Mouse (Mus musculus): ENCODE measurements around the gene Bhlha9. TPM values are rescaled to one million over a fixed set of nuclear protein-coding genes. Genes with fewer than 3 reads are reported as not detected.

Gene Bhlha9
- polyA plus RNA-seq, 1 experiment from 2014 or later: 0.47 TPM

DNA sequence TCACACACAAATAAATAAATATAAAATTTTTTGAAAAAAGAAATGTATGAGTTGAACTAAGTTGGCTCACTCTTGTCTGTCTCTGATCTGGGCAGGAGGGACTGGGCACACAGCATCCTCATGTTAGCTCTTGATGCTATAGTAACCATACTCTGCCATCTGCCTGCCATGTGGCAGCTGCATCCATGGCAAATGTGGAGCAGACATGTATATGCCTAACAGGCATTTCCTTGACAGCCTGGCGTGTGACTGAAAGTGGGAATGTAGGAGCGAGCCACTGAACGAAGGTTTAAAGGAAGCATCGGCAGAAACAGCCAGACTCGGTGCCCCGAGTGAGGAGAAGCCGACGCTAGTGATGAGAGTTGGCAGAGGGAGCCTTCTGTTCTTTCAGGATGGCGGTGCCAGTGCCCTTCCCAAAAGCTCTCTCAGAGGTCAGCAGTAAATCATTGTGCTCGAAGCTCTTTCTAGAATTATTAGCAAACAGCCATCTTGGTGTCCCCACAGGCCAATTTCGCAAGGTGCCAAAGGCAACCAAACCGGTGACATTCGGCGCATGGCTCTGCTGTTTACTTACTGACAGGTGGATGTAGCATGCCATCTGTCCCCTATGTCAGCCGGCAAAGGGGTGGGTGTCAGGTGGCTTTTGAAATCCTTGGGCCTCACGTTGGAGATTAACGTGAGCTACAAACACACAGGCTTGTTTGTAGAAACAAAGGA lies 32.8 kb upstream of the Bhlha9 start:
- WGBS: 66% methylated on average over 17 of the region's 17 CpGs
- DNase-seq (ENCODE audit: low spot score) (peak; percentile 84), ATAC-seq (peak; percentile 90)
- 0 out of 2 replicates have a peak, but pooled peaks cover 5% of the 10 kb centered on the region for H3K27me3 ChIP-seq (replicated peaks; ENCODE audit: control insufficient read depth, insufficient read depth, low read length)
- H3K4me3 ChIP-seq (ENCODE audit: low read depth, low read length): no peak overlapping the region
- H3K4me2 ChIP-seq (ENCODE audit: low read length): no peak overlapping the region
- no peaks in the 10 kb centered on the region; the same call in 1 of the 2 replicates for H3K4me1 ChIP-seq (ENCODE audit: control insufficient read depth, insufficient read depth, low read length)
- no peak overlapping the region for H3K9ac ChIP-seq (ENCODE audit: low read length)
- H3K9me3 ChIP-seq (replicated peaks; ENCODE audit: control insufficient read depth, low read length): no peaks in the 10 kb centered on the region
- H3K36me3 ChIP-seq (ENCODE audit: control insufficient read depth, insufficient read depth, low read length): no peaks in the 10 kb centered on the region
- H3K27ac ChIP-seq (ENCODE audit: low read depth, low read length): peak overlapping the region; percentile 82

DNA sequence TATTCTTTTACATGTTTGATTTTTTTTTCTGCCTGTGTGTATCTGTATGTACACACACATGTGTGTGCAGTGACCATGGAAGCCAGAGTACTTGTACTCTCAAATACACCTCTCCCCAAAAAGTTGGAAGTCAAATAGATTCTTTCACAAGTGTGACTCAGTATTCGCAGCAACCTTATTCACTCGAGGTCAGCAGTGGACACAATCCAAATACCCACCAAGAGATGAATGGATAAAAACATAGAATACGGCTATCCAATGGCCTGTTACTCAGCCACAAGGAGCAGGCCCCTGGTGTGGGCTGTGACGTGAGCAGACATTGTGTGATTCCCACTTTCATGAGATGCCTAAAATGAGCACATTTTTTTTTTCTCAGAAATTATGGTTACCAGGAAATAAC lies 32.0 kb upstream of the Bhlha9 start:
- DNase-seq (ENCODE audit: low spot score): no peak

DNA sequence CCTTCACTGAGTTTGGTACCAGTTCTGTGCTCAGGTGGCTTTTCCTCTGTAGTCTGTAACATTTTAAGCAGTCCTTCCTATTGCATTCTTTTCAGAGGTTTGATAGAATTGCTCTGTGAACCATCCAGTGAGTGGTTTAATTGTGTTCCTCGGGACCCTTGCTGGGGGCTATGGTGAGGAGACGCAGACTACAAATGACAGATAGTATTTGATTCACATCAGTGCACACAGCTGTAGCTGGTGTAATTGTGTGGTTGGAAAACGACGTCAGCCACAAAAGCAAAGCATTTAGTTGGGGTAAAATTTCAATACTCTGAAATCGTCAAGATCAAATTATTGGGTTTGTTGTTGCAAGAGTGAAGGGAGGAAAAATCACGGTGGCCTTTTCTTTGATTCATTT lies 28.0 kb upstream of the Bhlha9 start:
- Histone ChIP-seq H3K4me3 (ENCODE audit: low read depth, low read length) (no peak overlapping the region), H3K9me3 (replicated peaks; ENCODE audit: control insufficient read depth, low read length) (no peaks in the 10 kb centered on the region), H3K4me2 (ENCODE audit: low read length) (no peak overlapping the region), H3K36me3 (ENCODE audit: control insufficient read depth, insufficient read depth, low read length) (no peaks in the 10 kb centered on the region), H3K9ac (ENCODE audit: low read length) (no peak overlapping the region), H3K4me1 (ENCODE audit: control insufficient read depth, insufficient read depth, low read length) (peaks cover 15% of the 10 kb centered on the region), H3K27me3 (replicated peaks; ENCODE audit: control insufficient read depth, insufficient read depth, low read length) (0 out of 2 replicates have a peak, but pooled peaks cover 11% of the 10 kb centered on the region), H3K27ac (ENCODE audit: low read depth, low read length) (0 out of 2 replicates have a peak overlapping the region, but pooled peaks have one; percentile 54)
- 25% methylated on average over 6 of the region's 6 CpGs for WGBS
- no peak for ATAC-seq
- DNase-seq (ENCODE audit: low spot score): peak; percentile 16

More for the DNA sequence above, 32.0 kb upstream of the Bhlha9 start:
- 70% methylated on average over 4 of the region's 4 CpGs for WGBS
- no peak for ATAC-seq
- no peaks in the 10 kb centered on the region for H3K36me3 ChIP-seq (ENCODE audit: control insufficient read depth, insufficient read depth, low read length)
- no peak overlapping the region for H3K4me3 ChIP-seq (ENCODE audit: low read depth, low read length)
- H3K27me3 ChIP-seq (replicated peaks; ENCODE audit: control insufficient read depth, insufficient read depth, low read length): 0 out of 2 replicates have a peak, but pooled peaks cover 11% of the 10 kb centered on the region
- no peak overlapping the region for H3K9ac ChIP-seq (ENCODE audit: low read length)
- H3K9me3 ChIP-seq (replicated peaks; ENCODE audit: control insufficient read depth, low read length): no peaks in the 10 kb centered on the region
- H3K4me2 ChIP-seq (ENCODE audit: low read length): no peak overlapping the region
- H3K4me1 ChIP-seq (ENCODE audit: control insufficient read depth, insufficient read depth, low read length): peaks cover 2% of the 10 kb centered on the region; the same call in 1 of the 2 replicates
- peak overlapping the region; percentile 82; the same call in 1 of the 2 replicates for H3K27ac ChIP-seq (ENCODE audit: low read depth, low read length)

DNA sequence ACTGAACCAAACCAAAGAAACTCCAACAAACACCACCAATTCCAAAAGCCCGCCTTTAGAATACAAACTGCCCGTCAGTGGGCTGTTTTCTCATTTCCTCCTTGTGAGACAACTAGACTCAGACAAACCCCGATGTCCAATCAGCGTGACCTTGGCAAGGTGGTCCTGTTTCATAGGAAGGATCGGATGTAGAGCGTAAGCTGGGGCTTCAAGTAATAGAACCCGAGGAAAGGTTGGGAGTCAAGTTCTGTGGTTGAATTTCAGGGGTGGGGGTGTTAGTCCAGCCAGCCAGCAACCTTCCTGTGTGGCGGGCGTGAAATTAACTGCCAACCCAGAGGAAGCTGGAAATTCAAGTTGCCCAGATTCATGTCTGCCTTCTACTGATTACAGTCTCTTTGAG lies 27.2 kb upstream of the Bhlha9 start:
- H3K27ac ChIP-seq (ENCODE audit: low read depth, low read length): peak overlapping the region; percentile 54; the same call in 1 of the 2 replicates

DNA sequence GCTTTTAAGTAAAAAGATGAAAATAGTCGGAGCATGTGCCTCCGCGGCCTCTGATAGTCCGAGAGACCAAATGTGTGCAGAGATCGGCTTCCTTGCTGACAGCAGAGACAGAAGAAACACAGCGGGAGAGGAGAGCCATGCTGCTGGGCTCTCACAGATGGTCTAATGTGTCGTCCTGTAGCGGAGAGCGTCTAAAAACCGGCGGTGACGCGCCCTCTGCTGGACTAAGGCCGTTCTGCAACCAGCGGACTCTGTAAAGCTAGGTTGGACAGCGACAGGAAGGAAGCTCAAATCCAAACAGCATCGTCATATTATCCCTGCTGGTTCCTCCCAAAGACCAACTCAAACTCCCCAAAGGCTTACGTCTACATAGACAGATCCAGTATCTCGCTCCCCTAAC lies 26.3 kb upstream of the Bhlha9 start:
- WGBS: under 1% methylated on average over 19 of the region's 19 CpGs
- Histone ChIP-seq H3K4me2 (ENCODE audit: low read length) (peak overlapping the region; percentile 42), H3K9me3 (replicated peaks; ENCODE audit: control insufficient read depth, low read length) (no peaks in the 10 kb centered on the region), H3K27ac (ENCODE audit: low read depth, low read length) (no peak overlapping the region), H3K4me1 (ENCODE audit: control insufficient read depth, insufficient read depth, low read length) (peaks cover 15% of the 10 kb centered on the region), H3K36me3 (ENCODE audit: control insufficient read depth, insufficient read depth, low read length) (no peaks in the 10 kb centered on the region), H3K27me3 (replicated peaks; ENCODE audit: control insufficient read depth, insufficient read depth, low read length) (peaks cover 15% of the 10 kb centered on the region; the same call in 1 of the 2 replicates), H3K9ac (ENCODE audit: low read length) (peak overlapping the region; percentile 5; the same call in 1 of the 2 replicates), H3K4me3 (ENCODE audit: low read depth, low read length) (peak overlapping the region; percentile 5; the same call in 1 of the 2 replicates)
- DNase-seq (ENCODE audit: low spot score): peak; percentile 92
- ATAC-seq: peak; percentile 78

More for the DNA sequence above, 27.2 kb upstream of the Bhlha9 start:
- DNase-seq (ENCODE audit: low spot score): no peak
- Histone ChIP-seq H3K4me3 (ENCODE audit: low read depth, low read length) (no peak overlapping the region), H3K27me3 (replicated peaks; ENCODE audit: control insufficient read depth, insufficient read depth, low read length) (peaks cover 13% of the 10 kb centered on the region; the same call in 1 of the 2 replicates), H3K4me1 (ENCODE audit: control insufficient read depth, insufficient read depth, low read length) (peaks cover 15% of the 10 kb centered on the region), H3K9ac (ENCODE audit: low read length) (no peak overlapping the region), H3K36me3 (ENCODE audit: control insufficient read depth, insufficient read depth, low read length) (no peaks in the 10 kb centered on the region), H3K4me2 (ENCODE audit: low read length) (no peak overlapping the region), H3K9me3 (replicated peaks; ENCODE audit: control insufficient read depth, low read length) (no peaks in the 10 kb centered on the region)
- WGBS: 77% methylated on average over 9 of the region's 9 CpGs
- no peak for ATAC-seq

DNA sequence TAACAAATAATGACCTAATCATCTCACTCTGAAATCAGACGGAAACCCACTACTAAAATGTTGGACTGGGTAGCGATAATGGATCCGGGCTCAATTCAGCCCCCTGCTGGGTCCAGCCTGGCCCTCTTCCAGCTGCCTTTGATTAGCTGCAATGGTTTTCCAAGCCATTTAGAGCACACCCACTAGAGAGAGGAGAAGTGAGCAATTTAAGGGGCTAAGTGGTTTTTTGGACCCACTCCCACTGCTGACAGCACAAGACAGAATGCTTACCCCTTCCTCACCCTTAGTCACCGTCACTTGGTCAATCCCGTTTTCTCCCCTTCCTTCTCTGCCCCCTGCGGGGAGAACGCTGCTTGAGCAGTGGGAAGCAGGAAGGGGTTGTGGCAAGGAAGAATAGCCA lies 25.2 kb upstream of the Bhlha9 start:
- H3K36me3 ChIP-seq (ENCODE audit: control insufficient read depth, insufficient read depth, low read length): no peaks in the 10 kb centered on the region
- peaks cover 18% of the 10 kb centered on the region; the same call in 1 of the 2 replicates for H3K27me3 ChIP-seq (replicated peaks; ENCODE audit: control insufficient read depth, insufficient read depth, low read length)
- peak overlapping the region; percentile 42 for H3K4me2 ChIP-seq (ENCODE audit: low read length)
- WGBS: under 1% methylated on average over 7 of the region's 7 CpGs
- no peak overlapping the region for H3K4me3 ChIP-seq (ENCODE audit: low read depth, low read length)
- H3K4me1 ChIP-seq (ENCODE audit: control insufficient read depth, insufficient read depth, low read length): peaks cover 15% of the 10 kb centered on the region
- H3K27ac ChIP-seq (ENCODE audit: low read depth, low read length): peak overlapping the region; percentile 72
- ATAC-seq (peak; percentile 82), DNase-seq (ENCODE audit: low spot score) (peak; percentile 93)
- no peaks in the 10 kb centered on the region for H3K9me3 ChIP-seq (replicated peaks; ENCODE audit: control insufficient read depth, low read length)
- H3K9ac ChIP-seq (ENCODE audit: low read length): no peak overlapping the region

DNA sequence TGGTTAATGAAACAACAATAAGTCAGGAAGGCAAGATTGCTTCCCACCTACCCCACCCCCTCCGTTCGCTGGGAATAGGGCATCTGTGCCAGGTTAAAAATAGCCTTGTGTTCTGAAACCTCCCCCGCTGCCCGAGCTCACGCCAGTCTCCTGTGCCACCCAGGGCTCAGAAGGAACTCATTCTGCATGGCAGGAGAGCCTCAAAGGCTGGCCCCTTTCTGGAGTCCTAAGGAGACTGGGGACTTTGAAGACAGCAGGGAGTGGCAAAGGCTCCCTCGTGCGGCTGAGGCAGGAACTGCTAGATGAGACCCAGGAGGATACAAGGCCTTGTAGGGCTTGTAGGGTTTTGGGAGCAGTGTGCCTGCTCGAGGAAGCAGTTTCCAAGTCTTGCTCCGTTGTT lies 24.8 kb upstream of the Bhlha9 start:
- no peaks in the 10 kb centered on the region for H3K9me3 ChIP-seq (replicated peaks; ENCODE audit: control insufficient read depth, low read length)
- H3K4me2 ChIP-seq (ENCODE audit: low read length): peak overlapping the region; percentile 42
- peak overlapping the region; percentile 72 for H3K27ac ChIP-seq (ENCODE audit: low read depth, low read length)
- DNase-seq (ENCODE audit: low spot score) (peak; percentile 85), ATAC-seq (peak; percentile 52)
- H3K9ac ChIP-seq (ENCODE audit: low read length): no peak overlapping the region
- H3K36me3 ChIP-seq (ENCODE audit: control insufficient read depth, insufficient read depth, low read length): no peaks in the 10 kb centered on the region
- peaks cover 18% of the 10 kb centered on the region; the same call in 1 of the 2 replicates for H3K27me3 ChIP-seq (replicated peaks; ENCODE audit: control insufficient read depth, insufficient read depth, low read length)
- WGBS: 6% methylated on average over 9 of the region's 9 CpGs
- peaks cover 15% of the 10 kb centered on the region for H3K4me1 ChIP-seq (ENCODE audit: control insufficient read depth, insufficient read depth, low read length)
- no peak overlapping the region for H3K4me3 ChIP-seq (ENCODE audit: low read depth, low read length)

DNA sequence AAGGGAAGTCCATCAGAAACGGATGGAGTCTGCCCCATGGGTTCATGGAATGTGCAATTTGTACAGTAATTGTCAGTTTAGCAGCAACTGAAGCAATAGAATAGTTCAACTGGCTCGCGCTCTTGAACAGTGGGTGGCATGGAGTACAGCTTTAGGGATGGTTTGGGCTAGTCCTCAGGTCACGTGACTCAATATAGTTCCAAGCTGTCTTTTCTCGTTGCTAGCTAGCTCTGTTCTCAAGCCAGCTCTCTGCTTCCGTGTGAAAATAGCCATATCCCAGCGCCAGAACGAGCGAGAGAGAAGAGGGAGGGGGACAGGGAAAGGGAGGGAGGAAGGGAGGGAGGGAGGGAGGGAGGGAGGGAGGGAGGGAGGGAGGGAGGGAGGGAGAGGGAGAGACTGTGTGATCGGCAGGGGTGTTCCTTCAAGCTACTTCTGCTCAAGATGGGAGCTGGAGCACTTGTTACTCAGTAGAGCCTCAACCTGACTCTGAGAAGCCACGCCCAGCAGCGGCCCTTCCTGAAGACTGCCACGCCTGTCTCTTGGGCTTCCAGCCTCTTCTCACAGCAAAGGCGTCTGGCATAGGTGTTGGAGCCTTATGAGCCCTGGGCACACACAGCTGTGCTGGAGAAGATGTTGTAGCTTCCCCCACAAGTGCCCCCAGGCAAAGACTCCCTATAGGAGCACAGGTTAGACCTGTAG lies 21.3 kb upstream of the Bhlha9 start:
- Histone ChIP-seq H3K36me3 (ENCODE audit: control insufficient read depth, insufficient read depth, low read length) (no peaks in the 10 kb centered on the region), H3K9ac (ENCODE audit: low read length) (no peak overlapping the region), H3K4me2 (ENCODE audit: low read length) (no peak overlapping the region), H3K4me3 (ENCODE audit: low read depth, low read length) (no peak overlapping the region), H3K27me3 (replicated peaks; ENCODE audit: control insufficient read depth, insufficient read depth, low read length) (peaks cover 6% of the 10 kb centered on the region; the same call in 1 of the 2 replicates), H3K4me1 (ENCODE audit: control insufficient read depth, insufficient read depth, low read length) (peaks cover 9% of the 10 kb centered on the region), H3K27ac (ENCODE audit: low read depth, low read length) (no peak overlapping the region), H3K9me3 (replicated peaks; ENCODE audit: control insufficient read depth, low read length) (no peaks in the 10 kb centered on the region)
- ATAC-seq (no peak), DNase-seq (ENCODE audit: low spot score) (no peak)
- WGBS: 61% methylated on average over 14 of the region's 14 CpGs
